ENCODE assay signal across 8 mouse cellular contexts in genomic region chrX:99326167-99326566, GRCm38 (mm10).
A peak's percentile ranks its signal among the peaks of the same experiment; 100 is the strongest.
DNase-seq lines count a peak whose midpoint lies in the region; ATAC-seq and TF ChIP-seq lines count a peak whose summit lies in the region.

No protein-coding gene starts in this region.

- no peak for TF ChIP-seq CTCF in brain, embryonic 14.5 days (IDR thresholded peaks at IDR 0.05; ENCODE audit: borderline replicate concordance, extremely low read depth, insufficient read depth, insufficient read length)

- H3K36me3 ChIP-seq in stomach, embryonic 14.5 days (ENCODE audit: control insufficient read depth, insufficient read depth, low read length), result no peaks in the 10 kb centered on the region

- peak; percentile 66; the same call in 1 of the 2 replicates for ATAC-seq in stomach, embryonic 14.5 days (ENCODE audit: insufficient number of reproducible peaks, insufficient read depth, low FRiP score, low read depth)
- ATAC-seq in CD4-positive, CD25-positive, alpha-beta regulatory T cell, adult 4 months, result no peak

- DNase-seq in gastrocnemius, adult 18-20 months (ENCODE audit: low spot score), result peak; percentile 34
- DNase-seq in gastrocnemius, adult 8-10 months (ENCODE audit: low spot score in 2 of 2), result no peak
- peak; percentile 76 for DNase-seq in brain, embryonic 14.5 days (ENCODE audit: low read depth)
- peak; percentile 22 to 61 for DNase-seq in heart, adult 9 months (ENCODE audit: low spot score in 2 of 2)
- peak; percentile 71 for DNase-seq in kidney, postnatal 10 days
- no peak for DNase-seq in right cerebral cortex, postnatal 36 days (ENCODE audit: low spot score in 2 of 2)

- no peak overlapping the region for H3K4me3 ChIP-seq in stomach, embryonic 14.5 days (ENCODE audit: low read depth, low read length)

- H3K27me3 ChIP-seq in stomach, embryonic 14.5 days (ENCODE audit: control insufficient read depth, insufficient read depth, low read length), result peaks cover 4% of the 10 kb centered on the region; the same call in 1 of the 2 replicates

- 35% methylated on average over 7 of the region's 7 CpGs for whole genome bisulfite sequencing in stomach, embryonic 14.5 days

- 0 out of 2 replicates have a peak, but pooled peaks cover 4% of the 10 kb centered on the region for H3K4me1 ChIP-seq in stomach, embryonic 14.5 days (ENCODE audit: control insufficient read depth, insufficient read depth, low read length)

- no peak overlapping the region for H3K9ac ChIP-seq in stomach, embryonic 14.5 days (replicated peaks; ENCODE audit: low read depth, low read length)

- TF ChIP-seq POLR2A in brain, embryonic 14.5 days (IDR thresholded peaks at IDR 0.05; ENCODE audit: borderline replicate concordance, extremely low read depth, insufficient read depth, insufficient read length, poor library complexity, severe bottlenecking), result no peak

- peak overlapping the region; percentile 33; the same call in 1 of the 2 replicates for H3K27ac ChIP-seq in stomach, embryonic 14.5 days (ENCODE audit: low read length)

- no peak overlapping the region for H3K4me2 ChIP-seq in stomach, embryonic 14.5 days (replicated peaks; ENCODE audit: low read depth, low read length)

- no peaks in the 10 kb centered on the region for H3K9me3 ChIP-seq in stomach, embryonic 14.5 days (ENCODE audit: control insufficient read depth, low read depth, low read length)

Comparison
In these comparisons a context has a peak if more than half of its experiments do, and no peak if none do; other contexts are left out.
1. DNase-seq: peak in gastrocnemius, adult 18-20 months (single experiment), brain, embryonic 14.5 days (single experiment), heart, adult 9 months (2 of 2) and kidney, postnatal 10 days (single experiment); none in gastrocnemius, adult 8-10 months (0 of 2) and right cerebral cortex, postnatal 36 days (0 of 2).